Mouse (Mus musculus): ENCODE measurements at regions not wholly inside any gene's neighbourhood (a gene's known extent, or its start where the extent isn't known, plus 50 kb on each side); places are given as distances from the start of the nearest gene placed in this dataset.

GRCm38 (mm10) chr3:14381421-14381992 is 99.0 kb upstream of the Slc7a12 start:
- DNase-seq (ENCODE audit: low read depth), result peak; percentile 80

GRCm38 (mm10) chr3:14390656-14391055 is 89.8 kb upstream of the Slc7a12 start:
- no peak for DNase-seq (ENCODE audit: low read depth)

- no peak for DNase-seq (ENCODE audit: low read depth)
Measured at GRCm38 (mm10) chr3:14398676-14399075, 81.8 kb upstream of the Slc7a12 start.

GRCm38 (mm10) chr3:14408435-14409125 is 71.9 kb upstream of the Slc7a12 start:
- no peak for DNase-seq (ENCODE audit: low read depth)

All from NIH3T3 (cell line).